In the genomic region with DNA sequence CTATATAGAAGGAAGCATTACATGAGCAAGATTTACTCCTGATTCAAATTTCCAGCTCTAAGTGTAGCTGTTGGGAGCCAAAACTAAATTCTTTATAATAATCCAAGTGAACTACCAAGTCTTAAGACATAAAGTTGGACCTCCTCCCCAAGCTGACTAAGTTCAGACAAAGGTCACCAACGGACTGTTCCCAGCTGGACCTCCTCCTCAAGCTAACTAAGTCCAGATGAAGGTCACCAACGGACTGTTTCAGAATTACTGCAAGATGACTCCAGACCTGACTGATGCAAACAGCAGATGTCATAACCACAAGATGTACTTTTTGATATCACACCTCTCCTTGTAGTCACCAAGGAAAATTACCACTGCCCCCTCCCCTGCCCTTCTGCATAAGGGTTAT, we compare ENCODE assay signal across 6 mouse cellular contexts.
DNase-seq lines count a peak whose midpoint lies in the region; ATAC-seq and TF ChIP-seq lines count a peak whose summit lies in the region.
"Not testable (repeated sequence)": the region's sequence is repeated elsewhere in the genome, so short reads cannot be mapped to it uniquely, and the experiment has no call there.

No protein-coding gene starts in this region.

- H3K4me1 ChIP-seq in embryonic facial prominence, embryonic 14.5 days (ENCODE audit: control insufficient read depth, insufficient read depth, low read length); kidney, postnatal 0 days (replicated peaks; ENCODE audit: insufficient read depth, low read length); limb, embryonic 10.5 days: not testable (repeated sequence)

- not testable (repeated sequence) for H3K36me3 ChIP-seq in embryonic facial prominence, embryonic 14.5 days (ENCODE audit: control insufficient read depth, insufficient read depth, low read length); kidney, postnatal 0 days (ENCODE audit: insufficient read depth, low read length); limb, embryonic 10.5 days

- not testable (repeated sequence) for H3K4me3 ChIP-seq in embryonic facial prominence, embryonic 14.5 days (ENCODE audit: low read depth, low read length); kidney, postnatal 0 days (replicated peaks; ENCODE audit: low read depth, low read length); limb, embryonic 10.5 days

- not testable (repeated sequence) for H3K4me2 ChIP-seq in embryonic facial prominence, embryonic 14.5 days (ENCODE audit: low read depth, low read length); kidney, postnatal 0 days (ENCODE audit: low read length)

- ATAC-seq in embryonic facial prominence, embryonic 14.5 days (ENCODE audit: low read depth); kidney, postnatal 0 days (replicated peaks; ENCODE audit: low FRiP score, low read depth): not testable (repeated sequence)

- not testable (repeated sequence) for H3K27me3 ChIP-seq in embryonic facial prominence, embryonic 14.5 days (replicated peaks; ENCODE audit: control insufficient read depth, insufficient read depth, low read length); kidney, postnatal 0 days (ENCODE audit: insufficient read depth, low read length); limb, embryonic 10.5 days (ENCODE audit: low read depth, poor library complexity, severe bottlenecking)

- TF ChIP-seq CTCF in kidney, postnatal 0 days (IDR thresholded peaks at IDR 0.05; ENCODE audit: low read depth): not testable (repeated sequence)

- 22% methylated on average over 2 of the region's 2 CpGs for WGBS in embryonic facial prominence, embryonic 14.5 days
- 49% methylated on average over 2 of the region's 2 CpGs for WGBS in kidney, postnatal 0 days
- WGBS in limb, embryonic 10.5 days: 28% methylated on average over 2 of the region's 2 CpGs

- not testable (repeated sequence) for H3K9me3 ChIP-seq in embryonic facial prominence, embryonic 14.5 days (ENCODE audit: control insufficient read depth, low read length); kidney, postnatal 0 days (replicated peaks; ENCODE audit: low read length); limb, embryonic 10.5 days (replicated peaks)

- DNase-seq in embryo, embryonic 11 days: peak; percentile 48
- DNase-seq in embryonic facial prominence, embryonic 14.5 days (ENCODE audit: low spot score): peak; percentile 1
- peak; percentile 50 for DNase-seq in kidney, postnatal 0 days (ENCODE audit: low spot score)
- DNase-seq in limb, embryonic 10.5 days (ENCODE audit: low spot score): peak; percentile 33
- peak; percentile 20 for DNase-seq in lung, postnatal 10 days
- DNase-seq in lung, postnatal 4 days: peak; percentile 6 to 24

- not testable (repeated sequence) for H3K9ac ChIP-seq in embryonic facial prominence, embryonic 14.5 days (ENCODE audit: low read depth, low read length); kidney, postnatal 0 days (ENCODE audit: low read depth, low read length)

- H3K27ac ChIP-seq in embryonic facial prominence, embryonic 14.5 days (replicated peaks; ENCODE audit: low read depth, low read length); kidney, postnatal 0 days; limb, embryonic 10.5 days: not testable (repeated sequence)
